Mouse (Mus musculus) small intestine, adult 2 months (tissue): Measurements from ENCODE around the gene Cdc27. TPM values are rescaled to one million over a fixed set of nuclear protein-coding genes. Genes with fewer than 3 reads are reported as not detected.

Experiments used
- H3K27ac ChIP-seq: fragments of 200-500 bp; 2 replicates; pipeline ENCODE4 v1.5.1; 2012; ENCODE audit warnings: low read depth, low read length, control low read depth, inconsistent platforms; ENCODE audit not compliant: insufficient read depth
- H3K27me3 ChIP-seq: fragments of 200-500 bp; 2 replicates; pipeline ENCODE4 v1.6.1; 2012; ENCODE audit warnings: mild to moderate bottlenecking, moderate library complexity, low read length, inconsistent platforms; ENCODE audit not compliant: control insufficient read depth, insufficient read depth
- H3K36me3 ChIP-seq: fragments of 200-500 bp; 2 replicates; pipeline ENCODE4 v1.6.1; 2012; ENCODE audit warnings: mild to moderate bottlenecking, low read length, control low read depth, inconsistent platforms; ENCODE audit not compliant: control insufficient read depth, insufficient read depth
- H3K4me1 ChIP-seq: fragments of 200-500 bp; 2 replicates; pipeline ENCODE4 v1.6.1; 2012; ENCODE audit warnings: low read length, inconsistent platforms, mixed read lengths; ENCODE audit not compliant: control insufficient read depth, insufficient read depth, insufficient read length
- H3K4me3 ChIP-seq: fragments of 200-500 bp; 2 replicates; pipeline ENCODE4 v1.5.1; 2012; ENCODE audit warnings: low read depth, mild to moderate bottlenecking, control low read depth, inconsistent platforms, low read length, moderate library complexity
- CTCF ChIP-seq: fragments of 200-500 bp; IDR thresholded peaks from 2 replicates; pipeline ENCODE4 v1.5.1; 2012; ENCODE audit warnings: low read depth, mild to moderate bottlenecking, control low read depth, inconsistent platforms, low read length, moderate library complexity, mixed read lengths; ENCODE audit not compliant: insufficient replicate concordance, insufficient read length; ENCODE audit errors: extremely low read depth
- POLR2A ChIP-seq: fragments of 200-500 bp; IDR thresholded peaks from 2 replicates; pipeline ENCODE4 v1.6.1; 2012; ENCODE audit warnings: low read depth, mild to moderate bottlenecking, control low read depth, inconsistent platforms, low read length, moderate library complexity
- whole genome bisulfite sequencing: fragments of 180-500 bp; shearing (Covaris S2); methylation state at CpG from one replicate; pipeline ENCODE4 v1.1.7; 2018; 5-methylcytosine and 5-hydroxymethylcytosine counted together
- polyA plus RNA-seq: library from polyadenylated mRNA; depleted of rRNA; stranded (reverse); fragments of >200 nt; gene quantifications from 2 replicates; pipeline ENCODE4 v1.2.3, GENCODE M21; 2012

The Cdc27 gene
- polyA plus RNA-seq, 1 experiment, result 1.2 TPM

DNA sequence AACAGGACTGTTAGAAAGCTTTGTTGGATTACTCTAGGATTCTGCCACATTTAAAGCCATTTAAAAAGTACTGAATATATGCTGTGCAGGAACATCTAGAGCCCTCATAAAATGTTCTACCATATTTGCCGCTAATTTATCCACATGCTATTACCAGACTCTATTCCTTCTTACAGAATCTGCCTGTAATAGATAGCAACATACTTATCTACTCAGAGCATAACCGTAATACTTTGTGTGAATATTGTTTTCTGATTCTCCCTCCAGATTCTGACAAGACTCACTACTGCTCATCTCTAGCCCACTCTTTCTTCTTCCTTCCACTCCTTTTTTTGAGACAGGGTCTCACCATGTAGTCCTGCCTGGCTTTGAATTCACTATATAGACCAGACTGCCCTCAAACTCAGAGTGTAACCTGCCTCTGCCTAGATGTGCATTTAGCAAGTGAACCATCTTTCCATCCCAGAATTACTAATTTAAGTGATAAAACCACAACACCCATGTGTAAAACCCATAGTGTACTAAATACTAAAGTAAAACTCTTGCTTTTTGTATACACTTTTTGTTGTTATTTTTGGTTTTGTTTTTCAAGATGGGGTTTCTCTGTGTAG is 12.4 kb downstream of the Cdc27 start:
- no peak overlapping the region for H3K4me3 ChIP-seq
- WGBS, result 94% methylated on average over 2 of the region's 2 CpGs
- H3K4me1 ChIP-seq, result peaks cover 3% of the 10 kb centered on the region; the same call in 1 of the 2 replicates
- H3K36me3 ChIP-seq, result peaks cover 11% of the 10 kb centered on the region
- H3K27ac ChIP-seq, result no peak overlapping the region
- TF ChIP-seq POLR2A (no peak), CTCF (no peak)
- no peaks in the 10 kb centered on the region for H3K27me3 ChIP-seq

GRCm38 (mm10) chr11:104536843-104537242 is 13.6 kb downstream of the Cdc27 start:
- WGBS, result 33% methylated on average over 2 of the region's 2 CpGs

GRCm38 (mm10) chr11:104525935-104526334 is 24.5 kb downstream of the Cdc27 start:
- Histone ChIP-seq H3K36me3 (peaks cover 49% of the 10 kb centered on the region), H3K4me1 (no peaks in the 10 kb centered on the region), H3K4me3 (no peak overlapping the region), H3K27me3 (no peaks in the 10 kb centered on the region), H3K27ac (no peak overlapping the region)
- WGBS, result 92% methylated on average over 6 of the region's 6 CpGs
- TF ChIP-seq POLR2A (no peak), CTCF (no peak)

More at GRCm38 (mm10) chr11:104536843-104537242, 13.6 kb downstream of the Cdc27 start:
- no peak overlapping the region for H3K27ac ChIP-seq
- H3K27me3 ChIP-seq, result no peaks in the 10 kb centered on the region
- H3K4me3 ChIP-seq, result no peak overlapping the region
- no peak for TF ChIP-seq CTCF
- TF ChIP-seq POLR2A, result no peak
- H3K4me1 ChIP-seq, result peaks cover 3% of the 10 kb centered on the region; the same call in 1 of the 2 replicates
- peaks cover 15% of the 10 kb centered on the region for H3K36me3 ChIP-seq

GRCm38 (mm10) chr11:104512436-104512835 is 38.0 kb downstream of the Cdc27 start:
- Histone ChIP-seq H3K4me1 (no peaks in the 10 kb centered on the region), H3K27me3 (no peaks in the 10 kb centered on the region), H3K27ac (no peak overlapping the region), H3K36me3 (peaks cover 57% of the 10 kb centered on the region), H3K4me3 (no peak overlapping the region)
- TF ChIP-seq CTCF (no peak), POLR2A (no peak)
- 79% methylated on average over 4 of the region's 4 CpGs for WGBS

DNA sequence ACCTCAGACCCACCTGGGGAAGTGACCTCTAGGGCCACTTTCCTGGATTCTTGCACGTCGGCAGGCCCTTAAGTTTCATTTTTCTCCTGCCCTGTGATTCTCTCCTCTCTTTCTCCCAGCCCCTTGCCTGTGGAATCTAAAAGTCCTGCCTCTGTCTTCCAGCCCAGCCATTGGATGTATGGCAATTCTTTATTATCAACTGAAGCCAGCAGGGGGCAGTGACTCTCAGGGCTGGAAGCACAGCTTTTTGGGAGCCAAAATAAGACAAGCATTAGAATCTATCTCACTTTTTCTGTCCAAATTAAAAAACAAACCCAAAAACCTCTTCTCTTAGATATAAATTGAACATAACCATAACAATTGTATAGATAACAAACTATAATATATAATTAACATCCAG is 39.8 kb downstream of the Cdc27 start:
- Histone ChIP-seq H3K27me3 (no peaks in the 10 kb centered on the region), H3K27ac (no peak overlapping the region), H3K36me3 (peaks cover 55% of the 10 kb centered on the region), H3K4me1 (no peaks in the 10 kb centered on the region), H3K4me3 (no peak overlapping the region)
- 89% methylated on average over 2 of the region's 2 CpGs for WGBS
- TF ChIP-seq CTCF (peak; percentile 59; the same call in 1 of the 2 replicates), POLR2A (no peak)

DNA sequence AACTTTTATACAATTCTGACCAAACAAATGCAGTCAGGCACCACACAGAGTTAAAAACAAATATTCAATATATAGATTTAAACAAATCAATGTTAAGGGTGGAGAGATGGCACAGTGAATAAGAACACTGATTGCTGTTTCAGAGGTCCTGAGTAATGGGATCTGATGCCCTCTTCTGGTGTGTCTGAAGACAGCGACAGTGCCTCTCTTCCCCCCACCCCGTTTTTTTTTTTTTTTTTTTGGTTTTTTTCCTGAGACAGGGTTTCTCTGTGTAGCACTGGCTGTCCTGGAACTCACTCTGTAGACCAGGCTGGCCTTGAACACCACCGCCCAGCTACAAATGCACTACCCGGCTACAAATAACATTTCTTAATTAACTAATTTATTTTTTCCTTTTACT is 42.0 kb downstream of the Cdc27 start:
- Histone ChIP-seq H3K27ac (no peak overlapping the region), H3K4me1 (no peaks in the 10 kb centered on the region), H3K36me3 (peaks cover 53% of the 10 kb centered on the region), H3K27me3 (no peaks in the 10 kb centered on the region), H3K4me3 (no peak overlapping the region)
- WGBS, result 84% methylated on average over 4 of the region's 4 CpGs
- TF ChIP-seq POLR2A, result no peak
- TF ChIP-seq CTCF, result no peak

DNA sequence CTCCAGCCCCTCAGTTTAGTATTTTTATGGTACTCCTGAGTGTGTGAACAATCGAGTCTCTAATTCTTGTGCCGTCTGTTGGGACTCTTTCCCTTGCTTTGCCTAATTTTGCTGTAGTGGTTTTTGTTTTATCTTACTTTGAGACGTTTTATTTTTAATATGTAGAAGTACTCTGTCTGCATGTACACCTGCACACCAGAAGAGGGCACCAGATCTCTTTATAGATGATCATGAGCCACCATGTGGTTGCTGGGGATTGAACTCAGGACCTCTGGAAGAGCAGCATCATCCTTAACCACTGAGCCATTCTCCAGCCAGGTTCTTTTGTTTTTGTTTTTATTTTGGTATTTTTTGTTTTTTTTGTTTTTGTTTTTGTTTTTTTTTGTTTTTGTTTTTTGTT is 62.1 kb downstream of the Cdc27 start:
- Histone ChIP-seq H3K4me3 (no peak overlapping the region), H3K4me1 (no peaks in the 10 kb centered on the region), H3K27ac (no peak overlapping the region), H3K27me3 (no peaks in the 10 kb centered on the region), H3K36me3 (no peaks in the 10 kb centered on the region)
- WGBS, result 80% methylated on average over 3 of the region's 3 CpGs
- TF ChIP-seq CTCF, result no peak
- TF ChIP-seq POLR2A, result no peak
